Mouse (Mus musculus): ENCODE results near the gene Ebf3. TPM values are rescaled to one million over a fixed set of nuclear protein-coding genes. Genes with fewer than 3 reads are reported as not detected.

Gene Ebf3
- polyA plus RNA-seq, 1 experiment from 2014 or later = not detected

DNA sequence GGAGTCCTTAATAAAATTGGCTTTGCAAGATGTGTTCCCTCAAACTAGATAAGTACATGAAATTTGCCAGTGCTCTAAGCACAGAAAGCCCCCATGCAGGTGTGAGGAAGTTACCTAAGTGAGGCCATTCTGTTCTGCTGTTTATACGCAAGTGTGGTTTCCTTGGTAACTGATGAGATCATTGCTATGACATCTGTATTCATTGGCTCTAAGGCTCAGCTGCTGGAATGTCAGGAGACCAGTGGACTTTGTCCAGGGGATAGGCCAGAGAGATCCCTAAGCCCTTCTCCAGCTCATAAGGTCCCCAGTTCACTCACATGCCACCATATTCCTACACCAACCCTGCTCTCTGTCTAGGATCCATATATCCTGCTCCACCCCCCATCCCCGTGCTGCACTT lies 162.4 kb downstream of the Ebf3 start:
- H3K36me3 ChIP-seq (ENCODE audit: control insufficient read depth, insufficient read depth) = no peaks in the 10 kb centered on the region
- H3K27me3 ChIP-seq (ENCODE audit: control insufficient read depth, insufficient read depth, low read depth, low read length) = no peaks in the 10 kb centered on the region
- H3K27ac ChIP-seq (ENCODE audit: low read length) = no peak overlapping the region
- no peak overlapping the region for H3K4me2 ChIP-seq (ENCODE audit: low read depth, low read length)
- no peaks in the 10 kb centered on the region for H3K4me1 ChIP-seq (ENCODE audit: control insufficient read depth, low read depth, low read length)
- H3K9me3 ChIP-seq (replicated peaks; ENCODE audit: control insufficient read depth, low read length) = no peaks in the 10 kb centered on the region
- no peak for ATAC-seq (ENCODE audit: low read depth)
- H3K4me3 ChIP-seq (ENCODE audit: low read depth, low read length) = no peak overlapping the region
- no peak overlapping the region for H3K9ac ChIP-seq (ENCODE audit: low read depth, low read length)
- 62% methylated on average over 2 of the region's 2 CpGs for WGBS (ENCODE audit: insufficient replicate concordance)

GRCm38 (mm10) chr7:137147101-137147500 lies 167.1 kb downstream of the Ebf3 start:
- 78% methylated on average over 12 of the region's 12 CpGs for WGBS (ENCODE audit: insufficient replicate concordance)
- no peaks in the 10 kb centered on the region for H3K27me3 ChIP-seq (ENCODE audit: control insufficient read depth, insufficient read depth, low read depth, low read length)
- ATAC-seq (ENCODE audit: low read depth) = no peak

More at GRCm38 (mm10) chr7:137147101-137147500, 167.1 kb downstream of the Ebf3 start:
- Histone ChIP-seq H3K9me3 (replicated peaks; ENCODE audit: control insufficient read depth, low read length) (no peaks in the 10 kb centered on the region), H3K4me3 (ENCODE audit: low read depth, low read length) (no peak overlapping the region), H3K27ac (ENCODE audit: low read length) (no peak overlapping the region), H3K4me2 (ENCODE audit: low read depth, low read length) (no peak overlapping the region), H3K4me1 (ENCODE audit: control insufficient read depth, low read depth, low read length) (no peaks in the 10 kb centered on the region), H3K36me3 (ENCODE audit: control insufficient read depth, insufficient read depth) (no peaks in the 10 kb centered on the region), H3K9ac (ENCODE audit: low read depth, low read length) (no peak overlapping the region)

Other genes starting within 250 kb of the Ebf3 start
- 5.8 and 5.9 TPM in 2 replicates for gene 9430038I01Rik, start 96.3 kb upstream of the Ebf3 start, polyA plus RNA-seq (2015; fragmentation: Nextera tagmentation; extraction: Ambion mirVana)
- 62.0 and 68.2 TPM in 2 replicates for gene Glrx3, start 123.2 kb upstream of the Ebf3 start, polyA plus RNA-seq (2015; fragmentation: Nextera tagmentation; extraction: Ambion mirVana)